Mouse (Mus musculus) cortical plate, adult 2 months (tissue): ENCODE results near the gene Enah.

Experiments used
- CTCF ChIP-seq: fragments of 200-500 bp; IDR thresholded peaks from 2 replicates; pipeline ENCODE4 v1.5.1; 2011; ENCODE audit warnings: mild to moderate bottlenecking, control low read depth, low read length; ENCODE audit not compliant: insufficient read depth; ENCODE audit errors: extremely low read depth
- POLR2A ChIP-seq: fragments of 200-500 bp; IDR thresholded peaks from 2 replicates; pipeline ENCODE4 v1.6.1; 2011; ENCODE audit warnings: mild to moderate bottlenecking, low read length, control low read depth; ENCODE audit not compliant: insufficient read depth; ENCODE audit errors: extremely low read depth

DNA sequence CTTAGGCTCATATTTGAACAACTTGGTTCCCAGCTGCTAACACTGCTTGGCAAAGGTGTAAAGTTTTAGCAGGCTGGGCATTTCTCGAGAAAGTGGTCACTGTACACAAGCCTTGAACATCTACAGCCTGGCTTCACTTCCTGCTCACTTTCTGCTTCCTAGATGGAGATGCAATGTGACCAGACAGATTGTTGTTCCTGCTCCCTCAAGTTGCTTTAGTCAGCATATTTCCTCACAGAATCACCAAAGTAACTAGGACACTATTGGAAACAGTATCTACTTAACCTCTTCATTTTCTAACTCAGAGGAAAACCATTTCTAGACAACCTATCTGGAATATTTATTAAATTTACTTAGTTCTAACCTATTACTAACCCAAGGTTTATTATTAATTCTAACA is 61.4 kb downstream of the Enah start:
- TF ChIP-seq POLR2A (no peak), CTCF (no peak)
